Mouse (Mus musculus): ENCODE measurements around the gene Fancc.

DNA sequence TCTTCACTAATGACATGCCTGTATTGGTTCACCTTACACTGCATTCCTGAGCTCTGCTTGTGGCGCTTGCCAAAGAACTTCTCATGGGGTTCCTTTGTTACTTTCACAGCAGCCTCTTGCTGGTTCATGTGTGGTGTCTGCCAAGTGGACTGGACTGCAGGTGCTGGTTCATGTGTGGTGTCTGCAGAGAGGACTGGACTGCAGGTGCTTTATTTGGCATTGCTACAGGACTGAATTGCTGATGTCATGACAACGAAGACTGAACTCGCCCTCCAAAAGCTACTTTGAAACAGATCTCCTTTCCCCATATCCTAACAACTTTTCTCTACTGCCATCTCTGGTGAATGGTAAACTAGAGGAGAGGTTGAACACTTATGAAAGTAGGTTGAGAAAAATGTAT is 112.3 kb downstream of the Fancc start:
- TF ChIP-seq CTCF (IDR thresholded peaks at IDR 0.05; ENCODE audit: low read depth) (no peak), EP300 (IDR thresholded peaks at IDR 0.05; ENCODE audit: low read depth) (no peak)
